Mouse (Mus musculus) left cerebral cortex, postnatal 36 days (tissue): Measurements from ENCODE around the gene Fam208b. TPM values are rescaled to one million over a fixed set of nuclear protein-coding genes. Genes with fewer than 3 reads are reported as not detected.
A peak's percentile ranks its signal among the peaks of the same experiment; 100 is the strongest.
"Not testable (repeated sequence)": the region's sequence is repeated elsewhere in the genome, so short reads cannot be mapped to it uniquely, and the experiment has no call there.

ENCODE experiments used
- DNase-seq, 2 experiments: peaks; one replicate each; pipeline ENCODE4 v3.0.0; 2021 to 2022; ENCODE audit warnings: low spot score in 2 of 2, mixed read lengths in 1 of 2
- intact Hi-C: fragments of 180-260 bp; cut with DNase I; formaldehyde crosslinking; loops from one replicate; pipeline ENCODE4 v1.15.1; 2025
- total RNA-seq, 2 experiments: library from RNA; stranded (reverse); gene quantifications; 2 replicates each; pipeline ENCODE4 v1.2.3; 2021

Fam208b gene
- total RNA-seq, 2 experiments from 2014 or later = 23.2 to 29.2 TPM

GRCm38 (mm10) chr13:3594311-3594710 is 16.6 kb downstream of the Fam208b start:
- no peak for DNase-seq
- intact Hi-C loops = loop anchor here (10.0 kb wide), 1 partner anchor 190 kb away; no protein-coding TSS in a partner anchor

- no peak for DNase-seq
- intact Hi-C loops = loop anchor here (10.0 kb wide), 1 partner anchor 186 kb away; no protein-coding TSS in a partner anchor
Observed at GRCm38 (mm10) chr13:3590789-3591188, 20.1 kb downstream of the Fam208b start.

GRCm38 (mm10) chr13:3563953-3564352 is 47.0 kb downstream of the Fam208b start:
- DNase-seq = no peak
- intact Hi-C loops = no loop called here

GRCm38 (mm10) chr13:3563130-3563529 is 47.8 kb downstream of the Fam208b start:
- intact Hi-C loops = no loop called here
- DNase-seq = no peak

- DNase-seq = no peak
- intact Hi-C loops = no loop called here
Observed at GRCm38 (mm10) chr13:3547856-3548255, 63.1 kb downstream of the Fam208b start.

- intact Hi-C loops = no loop called here
Observed at GRCm38 (mm10) chr13:3547410-3547809, 63.5 kb downstream of the Fam208b start.

GRCm38 (mm10) chr13:3544925-3545324 is 66.0 kb downstream of the Fam208b start:
- DNase-seq = no peak
- intact Hi-C loops = no loop called here

More at GRCm38 (mm10) chr13:3547410-3547809, 63.5 kb downstream of the Fam208b start:
- DNase-seq = no peak

GRCm38 (mm10) chr13:3544077-3544874 is 66.6 kb downstream of the Fam208b start:
- DNase-seq = no peak

GRCm38 (mm10) chr13:3541159-3541782 is 69.6 kb downstream of the Fam208b start:
- no peak for DNase-seq
- intact Hi-C loops = no loop called here

More at GRCm38 (mm10) chr13:3544077-3544874, 66.6 kb downstream of the Fam208b start:
- intact Hi-C loops = no loop called here

- DNase-seq = no peak
- intact Hi-C loops = no loop called here
Observed at GRCm38 (mm10) chr13:3540166-3540565, 70.7 kb downstream of the Fam208b start.

- intact Hi-C loops = loop anchor here (10.0 kb wide), 1 partner anchor 134 kb away; no protein-coding TSS in a partner anchor
- no peak for DNase-seq
Observed at GRCm38 (mm10) chr13:3538969-3539562, 71.8 kb downstream of the Fam208b start.

GRCm38 (mm10) chr13:3538223-3538968 is 72.5 kb downstream of the Fam208b start:
- intact Hi-C loops = loop anchor here (10.0 kb wide), 1 partner anchor 134 kb away; no protein-coding TSS in a partner anchor
- peak; percentile 74 to 79 for DNase-seq

GRCm38 (mm10) chr13:3537594-3538222 is 73.2 kb downstream of the Fam208b start, which contains the start of gene Gdi2:
Gdi2 (plus strand) TSS chr13:3538063.
- DNase-seq = peak; percentile 90 to 91
- intact Hi-C loops = loop anchor here (2.0 to 10.0 kb wide), 2 partner anchors 73 to 133 kb away; partner anchors contain the start of gene Fam208b

GRCm38 (mm10) chr13:3534146-3534545 is 76.8 kb downstream of the Fam208b start:
- intact Hi-C loops = loop anchor here (10.0 kb wide), 1 partner anchor 129 kb away; no protein-coding TSS in a partner anchor
- no peak for DNase-seq

GRCm38 (mm10) chr13:3532451-3532850 is 78.5 kb downstream of the Fam208b start:
- intact Hi-C loops = loop anchor here (10.0 kb wide), 1 partner anchor 128 kb away; no protein-coding TSS in a partner anchor
- no peak for DNase-seq

GRCm38 (mm10) chr13:3531692-3532320 is 79.1 kb downstream of the Fam208b start:
- intact Hi-C loops = loop anchor here (10.0 kb wide), 1 partner anchor 127 kb away; no protein-coding TSS in a partner anchor

GRCm38 (mm10) chr13:3531176-3531575 is 79.7 kb downstream of the Fam208b start:
- DNase-seq = not testable (repeated sequence)
- intact Hi-C loops = loop anchor here (10.0 kb wide), 1 partner anchor 126 kb away; no protein-coding TSS in a partner anchor

More at GRCm38 (mm10) chr13:3531692-3532320, 79.1 kb downstream of the Fam208b start:
- no peak for DNase-seq

- intact Hi-C loops = loop anchor here (10.0 kb wide), 1 partner anchor 126 kb away; no protein-coding TSS in a partner anchor
- DNase-seq = no peak
Observed at GRCm38 (mm10) chr13:3530451-3530850, 80.5 kb downstream of the Fam208b start.
